Mouse (Mus musculus): ENCODE data around the gene D930020B18Rik.

- no peak for TF ChIP-seq GATA1 (IDR thresholded peaks at IDR 0.05; ENCODE audit: low read length)
- TF ChIP-seq TAL1 (IDR thresholded peaks at IDR 0.05; ENCODE audit: low read length), result no peak
These were observed 60.2 kb downstream of the D930020B18Rik start for GRCm38 (mm10) chr10:121701296-121702248.
